Mouse (Mus musculus): ENCODE data around the gene Adgrl3.

- no peak for TF ChIP-seq POLR2A (IDR thresholded peaks at IDR 0.05; ENCODE audit: low read depth, low read length)
- no peak for TF ChIP-seq CTCF (conservative IDR thresholded peaks at IDR 0.05; ENCODE audit: insufficient read depth, insufficient read length, low read depth, low read length)
Measured at GRCm38 (mm10) chr5:81159013-81159412, 139.1 kb downstream of the Adgrl3 start.
